Mouse (Mus musculus) embryonic facial prominence, embryonic 15.5 days (tissue): ENCODE measurements around the gene Gjd3. TPM values are rescaled to one million over a fixed set of nuclear protein-coding genes. Genes with fewer than 3 reads are reported as not detected.

Experiments
- ATAC-seq: fragments of 200-750 bp; cut with Nextera tagmentation; 2 replicates; pipeline ENCODE4 v1.8.0; 2017; ENCODE audit warnings: low read depth, moderate TSS enrichment; ENCODE audit not compliant: insufficient number of reproducible peaks, low FRiP score, low TSS enrichment
- H3K27ac ChIP-seq: fragments of 300-500 bp; sonication (generic); replicated peaks from 2 replicates; pipeline ENCODE4 v1.5.1; 2015; ENCODE audit warnings: mild to moderate bottlenecking, inconsistent platforms
- H3K27me3 ChIP-seq: fragments of 300-500 bp; sonication (generic); 2 replicates; pipeline ENCODE4 v1.6.1; 2015; ENCODE audit warnings: inconsistent platforms
- H3K36me3 ChIP-seq: fragments of 300-500 bp; sonication (generic); 2 replicates; pipeline ENCODE4 v1.6.1; 2015; ENCODE audit warnings: mild to moderate bottlenecking, inconsistent platforms
- H3K4me1 ChIP-seq: fragments of 300-500 bp; sonication (generic); 2 replicates; pipeline ENCODE4 v1.6.1; 2015; ENCODE audit warnings: inconsistent platforms
- H3K4me2 ChIP-seq: fragments of 300-500 bp; sonication (generic); replicated peaks from 2 replicates; pipeline ENCODE4 v1.6.1; 2015; ENCODE audit warnings: mild to moderate bottlenecking, inconsistent platforms
- H3K4me3 ChIP-seq: fragments of 300-500 bp; sonication (generic); replicated peaks from 2 replicates; pipeline ENCODE4 v1.5.1; 2015; ENCODE audit warnings: mild to moderate bottlenecking, inconsistent platforms
- H3K9ac ChIP-seq: fragments of 300-500 bp; sonication (generic); 2 replicates; pipeline ENCODE4 v1.6.1; 2015; ENCODE audit warnings: inconsistent platforms
- H3K9me3 ChIP-seq: fragments of 300-500 bp; sonication (generic); replicated peaks from 2 replicates; pipeline ENCODE4 v1.6.1; 2016; ENCODE audit warnings: inconsistent platforms
- WGBS: fragments of 180-500 bp; shearing (Covaris S2); methylation state at CpG from one replicate; pipeline ENCODE4 v1.1.7; 2015; 5-methylcytosine and 5-hydroxymethylcytosine counted together
- polyA plus RNA-seq: library from polyadenylated mRNA; unstranded; fragments of >200 nt; fragmentation: Nextera tagmentation; extraction: Ambion mirVana; gene quantifications from 2 replicates; pipeline ENCODE4 v1.2.1, GENCODE M21; 2015

Gjd3 gene
- polyA plus RNA-seq, 1 experiment from 2014 or later, result 1.1 TPM

- WGBS, result 58% methylated on average over 2 of the region's 2 CpGs
- Histone ChIP-seq H3K4me1 (peaks cover 72% of the 10 kb centered on the region), H3K36me3 (peaks cover 36% of the 10 kb centered on the region)
Observed at GRCm38 (mm10) chr11:98952736-98953135, 30.1 kb downstream of the Gjd3 start.

DNA sequence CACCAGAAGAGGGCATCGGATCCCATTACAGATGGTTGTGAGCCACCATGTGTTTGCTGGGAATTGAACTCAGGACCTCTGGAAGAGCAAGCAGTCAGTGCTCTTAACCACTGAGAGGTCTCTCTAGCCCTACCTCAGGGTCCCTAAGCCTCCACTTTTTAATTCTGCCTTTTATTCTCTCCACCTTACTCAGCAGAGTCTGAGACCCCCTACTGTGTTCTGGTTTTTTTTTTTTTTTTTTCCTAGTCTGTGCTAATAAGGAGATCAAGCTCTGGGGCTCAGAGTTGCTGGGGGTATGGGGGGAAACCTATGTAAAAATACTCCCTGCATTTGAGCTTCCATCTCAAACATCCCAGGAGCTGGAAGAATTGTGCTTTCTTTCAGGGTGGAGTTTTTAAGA lies 30.7 kb downstream of the Gjd3 start:
- no peak for ATAC-seq
- Histone ChIP-seq H3K4me2 (no peak overlapping the region), H3K4me1 (peaks cover 79% of the 10 kb centered on the region), H3K27me3 (no peaks in the 10 kb centered on the region), H3K36me3 (peaks cover 30% of the 10 kb centered on the region; the same call in 1 of the 2 replicates), H3K27ac (peak overlapping the region; percentile 81; the same call in 1 of the 2 replicates), H3K4me3 (no peak overlapping the region), H3K9me3 (no peaks in the 10 kb centered on the region), H3K9ac (no peak overlapping the region)
- WGBS, result 90% methylated on average over 1 of the region's 1 CpGs

More at GRCm38 (mm10) chr11:98952736-98953135, 30.1 kb downstream of the Gjd3 start:
- no peak overlapping the region for H3K4me3 ChIP-seq
- H3K9me3 ChIP-seq, result no peaks in the 10 kb centered on the region
- H3K27me3 ChIP-seq, result no peaks in the 10 kb centered on the region
- H3K27ac ChIP-seq, result no peak overlapping the region
- H3K9ac ChIP-seq, result no peak overlapping the region
- no peak overlapping the region for H3K4me2 ChIP-seq
- ATAC-seq, result no peak

- Histone ChIP-seq H3K4me2 (peak overlapping the region; percentile 31), H3K27ac (peak overlapping the region; percentile 81), H3K4me3 (no peak overlapping the region), H3K36me3 (peaks cover 22% of the 10 kb centered on the region; the same call in 1 of the 2 replicates), H3K9me3 (no peaks in the 10 kb centered on the region), H3K27me3 (no peaks in the 10 kb centered on the region), H3K9ac (0 out of 2 replicates have a peak overlapping the region, but pooled peaks have one; percentile 0), H3K4me1 (peaks cover 84% of the 10 kb centered on the region)
- WGBS, result 50% methylated on average over 16 of the region's 16 CpGs
- ATAC-seq, result peak; percentile 52
Observed at GRCm38 (mm10) chr11:98951026-98951906, 31.6 kb downstream of the Gjd3 start.

DNA sequence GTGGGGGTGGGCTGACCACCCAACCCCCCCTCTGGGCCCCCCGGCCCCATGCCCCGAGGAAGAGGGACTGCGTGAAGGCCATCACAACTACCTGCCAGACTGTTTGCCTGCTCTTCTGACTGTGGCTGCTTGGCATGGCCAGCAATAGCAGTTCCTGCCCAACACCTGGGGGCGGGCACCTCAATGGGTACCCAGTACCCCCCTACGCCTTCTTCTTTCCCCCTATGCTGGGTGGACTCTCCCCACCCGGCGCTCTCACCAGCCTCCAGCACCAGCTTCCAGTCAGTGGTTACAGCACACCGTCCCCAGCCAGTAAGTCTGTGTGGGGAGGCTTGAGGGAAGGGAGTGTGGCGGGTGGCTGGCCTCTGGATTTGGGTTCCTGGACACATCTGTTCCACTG lies 32.3 kb downstream of the Gjd3 start:
- Histone ChIP-seq H3K27ac (peak overlapping the region; percentile 81; the same call in 1 of the 2 replicates), H3K27me3 (no peaks in the 10 kb centered on the region), H3K4me2 (no peak overlapping the region), H3K4me3 (no peak overlapping the region), H3K9ac (no peak overlapping the region), H3K36me3 (peaks cover 22% of the 10 kb centered on the region; the same call in 1 of the 2 replicates), H3K9me3 (no peaks in the 10 kb centered on the region), H3K4me1 (peaks cover 87% of the 10 kb centered on the region)
- ATAC-seq, result no peak
- 82% methylated on average over 9 of the region's 9 CpGs for WGBS

DNA sequence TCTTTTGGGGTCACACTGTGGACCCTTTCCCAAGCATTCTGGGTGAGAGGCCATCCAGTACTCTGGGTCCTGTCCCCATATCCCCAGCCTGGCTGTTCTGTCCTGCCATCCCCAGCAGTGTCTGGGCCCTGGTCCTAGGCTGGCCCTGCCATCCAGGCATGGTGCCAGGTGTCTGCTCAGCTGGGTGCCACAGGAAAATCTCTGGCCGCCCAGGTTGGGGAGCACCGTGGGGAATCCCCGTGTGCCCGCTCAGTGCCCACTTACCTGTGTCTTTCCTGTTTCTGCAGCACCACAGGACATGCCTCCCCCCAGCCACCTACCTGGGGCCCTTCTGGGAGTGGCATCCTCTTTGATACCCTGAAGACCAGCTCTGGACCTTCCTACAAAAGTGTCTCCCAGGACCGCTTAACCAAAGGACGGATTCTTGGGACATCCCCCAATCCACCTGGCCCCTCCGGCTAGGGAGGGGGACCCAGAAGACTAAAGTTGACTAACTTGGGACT lies 32.8 kb downstream of the Gjd3 start:
- Histone ChIP-seq H3K4me3 (no peak overlapping the region), H3K4me2 (no peak overlapping the region), H3K4me1 (peaks cover 87% of the 10 kb centered on the region), H3K9me3 (no peaks in the 10 kb centered on the region), H3K36me3 (peaks cover 22% of the 10 kb centered on the region; the same call in 1 of the 2 replicates), H3K9ac (no peak overlapping the region), H3K27ac (no peak overlapping the region), H3K27me3 (no peaks in the 10 kb centered on the region)
- ATAC-seq, result no peak
- 85% methylated on average over 7 of the region's 7 CpGs for WGBS

- Histone ChIP-seq H3K27me3 (no peaks in the 10 kb centered on the region), H3K4me1 (peaks cover 87% of the 10 kb centered on the region), H3K36me3 (peaks cover 22% of the 10 kb centered on the region; the same call in 1 of the 2 replicates), H3K9ac (no peak overlapping the region), H3K4me3 (no peak overlapping the region), H3K27ac (0 out of 2 replicates have a peak overlapping the region, but pooled peaks have one; percentile 7), H3K9me3 (no peaks in the 10 kb centered on the region), H3K4me2 (no peak overlapping the region)
- no peak for ATAC-seq
- 63% methylated on average over 12 of the region's 12 CpGs for WGBS
Observed at GRCm38 (mm10) chr11:98949242-98949957, 33.4 kb downstream of the Gjd3 start.

- WGBS, result 63% methylated on average over 18 of the region's 18 CpGs
- ATAC-seq, result no peak
- Histone ChIP-seq H3K4me2 (no peak overlapping the region), H3K4me3 (no peak overlapping the region), H3K4me1 (peaks cover 88% of the 10 kb centered on the region), H3K36me3 (peaks cover 22% of the 10 kb centered on the region; the same call in 1 of the 2 replicates), H3K9ac (no peak overlapping the region), H3K9me3 (no peaks in the 10 kb centered on the region), H3K27me3 (no peaks in the 10 kb centered on the region), H3K27ac (no peak overlapping the region)
Observed at GRCm38 (mm10) chr11:98947969-98948569, 34.7 kb downstream of the Gjd3 start.

DNA sequence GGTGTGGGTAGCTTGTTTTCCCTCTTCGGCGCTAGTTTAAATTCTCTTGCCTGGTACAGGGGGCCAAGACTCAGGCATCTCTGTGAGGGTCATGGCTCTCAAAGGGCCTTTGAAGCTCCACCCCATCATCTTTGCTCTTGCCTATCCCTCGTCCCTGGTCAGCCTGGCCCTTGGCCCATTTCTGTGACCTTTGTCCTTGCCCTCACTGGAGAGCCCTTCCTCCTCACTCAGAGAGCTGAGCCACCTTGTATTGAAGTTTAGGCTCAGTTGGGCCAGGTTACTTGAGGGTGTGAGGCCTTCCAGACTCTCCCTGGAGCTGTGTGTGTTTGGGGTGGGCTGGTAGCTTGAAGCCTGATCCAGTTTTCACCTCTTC lies 37.2 kb downstream of the Gjd3 start:
- Histone ChIP-seq H3K4me3 (no peak overlapping the region), H3K4me1 (peaks cover 92% of the 10 kb centered on the region), H3K27ac (peak overlapping the region; percentile 96), H3K9me3 (no peaks in the 10 kb centered on the region), H3K4me2 (no peak overlapping the region), H3K36me3 (peaks cover 7% of the 10 kb centered on the region; the same call in 1 of the 2 replicates), H3K9ac (no peak overlapping the region), H3K27me3 (no peaks in the 10 kb centered on the region)
- ATAC-seq, result no peak
- WGBS, result 24% methylated on average over 3 of the region's 3 CpGs

- Histone ChIP-seq H3K27me3 (no peaks in the 10 kb centered on the region), H3K4me3 (no peak overlapping the region), H3K4me1 (peaks cover 92% of the 10 kb centered on the region), H3K4me2 (peak overlapping the region; percentile 80), H3K9ac (no peak overlapping the region), H3K9me3 (no peaks in the 10 kb centered on the region), H3K36me3 (peaks cover 1% of the 10 kb centered on the region; the same call in 1 of the 2 replicates), H3K27ac (peak overlapping the region; percentile 96)
- WGBS, result 32% methylated on average over 11 of the region's 11 CpGs
- no peak for ATAC-seq
Observed at GRCm38 (mm10) chr11:98944897-98945604, 37.8 kb downstream of the Gjd3 start.

DNA sequence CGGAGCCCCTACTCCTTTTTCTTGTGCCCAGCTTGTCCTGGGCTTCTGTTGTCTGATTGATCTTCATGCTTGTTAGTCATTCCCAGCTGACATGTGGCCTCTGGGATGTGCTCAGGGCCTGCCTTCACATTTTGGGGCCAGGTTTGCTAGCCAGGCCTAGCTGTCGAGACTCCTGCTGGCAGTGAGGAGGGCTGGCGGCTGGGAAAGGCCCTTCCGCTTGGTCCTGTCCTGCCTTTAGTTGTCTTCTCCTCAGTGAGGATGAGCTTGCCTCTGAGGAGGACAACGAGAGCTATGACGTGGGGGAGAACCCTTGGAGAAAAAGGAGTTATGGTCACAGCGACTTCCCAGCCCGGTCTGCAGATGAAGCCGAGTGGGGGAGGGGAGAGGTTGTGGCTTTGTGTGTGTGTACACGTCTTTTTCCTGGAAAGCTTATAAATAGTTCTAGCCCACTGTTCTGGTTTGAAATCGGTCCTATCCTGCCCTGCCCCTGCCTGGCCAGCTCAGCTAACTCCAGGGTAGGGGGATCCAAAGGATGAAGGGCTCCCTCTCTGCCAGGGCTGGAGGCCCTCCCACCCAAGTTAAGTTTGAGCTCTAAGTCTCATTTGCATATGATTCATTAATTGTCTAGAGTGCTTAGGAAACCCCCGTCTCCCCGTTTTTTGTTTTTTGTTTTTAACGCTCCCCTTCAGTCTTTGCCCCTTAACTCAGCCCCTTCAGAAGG lies 38.9 kb downstream of the Gjd3 start:
- Histone ChIP-seq H3K9me3 (no peaks in the 10 kb centered on the region), H3K4me1 (peaks cover 92% of the 10 kb centered on the region), H3K4me3 (0 out of 2 replicates have a peak overlapping the region, but pooled peaks have one; percentile 2), H3K4me2 (peak overlapping the region; percentile 80), H3K27ac (peak overlapping the region; percentile 96), H3K9ac (peak overlapping the region; percentile 29), H3K36me3 (no peaks in the 10 kb centered on the region), H3K27me3 (no peaks in the 10 kb centered on the region)
- 34% methylated on average over 14 of the region's 14 CpGs for WGBS
- ATAC-seq, result no peak
